Mouse (Mus musculus) layer of hippocampus, adult 9-11 months (tissue): ENCODE data around the gene Uqcrq.

ENCODE experiments used
- DNase-seq: peaks from one replicate; pipeline ENCODE4 v3.0.0; 2022

Gene Uqcrq

GRCm38 (mm10) chr11:53403638-53404037 lies 27.0 kb downstream of the Uqcrq start:
- DNase-seq = no peak

GRCm38 (mm10) chr11:53393856-53394255 lies 36.8 kb downstream of the Uqcrq start:
- no peak for DNase-seq

- no peak for DNase-seq
Measured at GRCm38 (mm10) chr11:53383758-53384428, 46.7 kb downstream of the Uqcrq start.

- no peak for DNase-seq
Measured at GRCm38 (mm10) chr11:53378918-53379317, 51.7 kb downstream of the Uqcrq start.
